Mouse (Mus musculus): Measurements from ENCODE around the gene Ankrd49.

Ankrd49 gene

DNA sequence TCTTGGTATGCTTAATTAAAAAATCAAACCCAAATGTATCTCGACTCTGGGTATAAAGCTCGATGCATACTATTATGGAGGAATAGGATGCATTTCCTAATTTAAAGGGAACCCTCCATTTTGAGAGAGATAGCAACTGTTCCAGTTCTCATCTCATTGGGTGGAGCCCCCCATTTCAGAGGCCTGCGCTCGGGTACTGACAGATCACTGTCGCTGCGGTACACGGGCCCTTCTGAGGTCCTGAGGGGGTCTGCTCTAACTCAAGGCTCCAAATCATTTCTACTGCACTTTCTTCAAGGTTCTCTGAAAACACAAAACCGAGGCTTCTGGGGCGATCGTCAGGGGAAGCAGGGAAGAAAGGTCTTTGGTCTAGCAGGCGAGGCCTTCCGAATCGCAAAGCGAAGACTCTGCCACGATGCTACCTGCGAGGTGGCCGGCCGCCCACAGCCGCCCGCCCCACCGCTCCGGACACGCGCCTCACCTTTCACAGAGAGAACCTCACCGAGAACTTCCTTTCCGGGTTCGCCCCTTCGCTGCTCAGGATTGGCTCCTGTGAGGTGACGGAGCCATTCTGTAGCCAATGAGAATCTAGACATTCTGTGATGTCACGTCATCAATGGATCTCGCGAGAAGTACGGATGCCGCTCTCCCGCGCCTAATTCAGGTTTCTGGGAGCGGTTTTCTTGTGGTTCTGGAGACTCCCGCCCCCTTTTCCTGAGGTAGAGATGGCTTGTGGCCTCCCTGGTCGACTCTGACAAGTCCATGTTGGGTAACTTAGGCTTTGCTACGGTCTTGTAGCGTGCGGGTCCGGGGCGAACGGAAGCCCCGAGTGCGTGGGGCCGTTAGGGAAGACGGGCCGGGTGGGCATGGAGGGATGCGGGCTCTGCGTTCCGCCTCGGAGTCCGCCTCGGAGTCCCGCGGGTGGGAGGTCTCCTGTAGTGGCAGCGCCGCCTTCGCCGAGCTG, at the start of gene Ankrd49, which contains the start of gene Mre11a:
Gene Ankrd49, minus strand, starts transcription at position 818 of the 964 bp plus-strand sequence.
Gene Mre11a, plus strand, starts transcription at position 616 of the 964 bp plus-strand sequence.
- DNase-seq, result peak; percentile 90

DNA sequence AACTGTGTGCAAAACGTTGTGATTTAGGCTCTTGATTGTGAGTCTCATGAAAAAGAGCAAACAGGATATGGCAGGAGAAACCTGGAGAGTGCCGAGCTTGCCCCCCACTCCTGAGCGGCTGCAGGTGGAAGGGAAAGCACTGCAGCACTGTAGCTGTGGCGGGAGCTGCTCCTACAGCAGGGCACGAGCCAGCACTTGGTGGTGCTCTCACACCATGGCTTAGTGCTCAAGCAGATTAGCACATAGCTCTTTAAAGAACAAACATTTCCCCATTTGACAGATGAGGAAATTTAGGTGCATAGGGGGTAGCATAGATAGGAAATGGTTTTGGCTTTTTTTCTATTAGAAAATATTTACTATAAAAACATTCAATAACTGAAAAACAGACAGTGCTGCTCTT, 47.4 kb upstream of the Ankrd49 start:
- no peak for DNase-seq

DNA sequence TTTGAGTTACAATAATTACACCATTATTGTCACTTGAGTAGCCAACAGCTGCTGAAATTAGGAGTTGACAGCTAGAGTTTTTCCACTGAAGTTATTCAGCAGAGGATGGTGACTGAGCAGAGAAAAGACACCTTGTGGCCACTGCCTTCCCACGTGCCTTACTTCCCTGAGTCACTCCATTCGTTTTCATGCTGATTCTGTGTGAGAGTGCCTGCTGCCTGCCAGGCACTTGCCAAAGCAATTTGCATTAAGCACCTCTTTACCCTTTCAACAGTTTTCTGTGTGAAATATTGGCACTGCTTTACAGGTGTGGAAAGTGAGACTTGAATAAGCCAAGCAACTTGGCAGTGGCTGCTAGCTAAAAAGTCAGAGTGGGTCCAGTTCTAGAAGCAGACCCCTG, 43.2 kb upstream of the Ankrd49 start:
- DNase-seq, result no peak

DNA sequence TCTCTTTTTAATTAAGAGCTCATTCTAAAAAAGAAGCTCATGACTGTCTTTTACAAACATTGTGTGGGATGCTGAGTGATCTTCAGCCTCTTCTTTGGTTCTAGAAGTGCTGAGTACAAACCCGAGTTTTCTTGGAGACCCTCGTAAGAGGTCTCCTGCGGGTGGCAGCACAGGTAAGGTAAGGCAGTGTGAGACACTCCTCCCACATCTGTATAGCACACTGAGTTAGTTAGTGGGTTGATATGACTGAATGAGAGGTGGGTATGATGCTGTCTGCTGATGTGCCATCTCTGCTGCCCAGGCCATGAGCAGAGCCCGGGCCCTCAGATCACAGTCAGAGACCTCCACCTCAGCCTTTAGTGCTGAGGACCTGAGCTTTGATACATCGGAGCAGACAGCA, 40.2 kb upstream of the Ankrd49 start:
- DNase-seq, result peak; percentile 46

DNA sequence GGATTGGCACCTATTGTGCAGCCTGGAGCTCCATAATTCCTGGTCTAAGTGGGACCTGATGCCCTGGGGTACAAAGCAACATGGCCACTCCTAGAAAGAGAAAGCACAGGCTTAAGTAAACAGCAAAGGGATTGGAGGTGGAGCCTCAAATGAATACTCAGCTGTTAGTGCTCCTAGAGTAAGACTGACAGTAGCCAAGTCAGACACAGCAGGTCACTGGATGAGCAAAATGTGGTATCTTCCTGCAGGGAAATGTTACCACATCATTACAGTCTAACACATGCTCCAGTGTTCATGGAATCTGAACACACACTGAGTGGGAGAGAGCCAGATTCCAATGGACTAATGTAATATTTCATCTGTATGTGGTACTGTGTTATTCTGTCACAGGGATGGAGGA, 36.7 kb upstream of the Ankrd49 start:
- no peak for DNase-seq

DNA sequence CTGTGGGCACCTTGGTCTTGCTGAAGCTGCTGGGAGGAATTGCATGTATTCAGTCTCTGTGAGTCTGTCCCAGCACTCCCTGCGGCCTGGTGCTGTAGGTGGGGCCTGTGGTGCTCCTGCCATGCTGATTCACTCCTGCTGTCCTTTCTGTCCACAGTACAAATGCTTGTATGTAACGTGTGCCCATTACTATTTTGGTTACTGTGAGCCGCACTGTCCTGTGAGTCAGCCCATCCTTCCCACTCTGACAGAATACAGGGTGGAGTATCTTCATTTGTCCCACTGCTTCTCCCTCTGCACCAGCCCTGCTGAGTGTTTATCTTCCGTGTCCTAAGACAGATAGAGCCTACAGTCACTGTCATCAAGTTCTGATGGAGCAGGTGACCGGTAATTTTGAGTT, 25.5 kb upstream of the Ankrd49 start:
- no peak for DNase-seq

DNA sequence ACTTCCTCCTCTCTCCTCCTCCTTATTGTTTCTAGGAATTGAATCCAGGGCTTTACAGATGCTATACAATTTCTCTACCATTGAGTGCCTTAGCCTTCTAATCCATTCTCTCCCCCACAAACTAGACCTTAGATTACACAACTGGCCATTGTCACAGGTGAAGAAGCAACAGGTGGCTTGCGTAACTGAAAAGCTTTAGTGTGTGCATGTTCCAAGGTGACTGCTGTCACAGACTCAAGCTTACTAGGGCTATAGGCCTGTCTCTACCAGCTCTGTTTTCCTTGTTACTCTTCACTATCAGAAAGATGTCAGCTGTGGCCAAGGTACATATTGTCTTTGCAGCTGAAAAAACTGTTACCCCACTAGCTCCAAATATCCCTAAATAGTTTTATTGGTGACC, 22.1 kb upstream of the Ankrd49 start:
- no peak for DNase-seq

DNA sequence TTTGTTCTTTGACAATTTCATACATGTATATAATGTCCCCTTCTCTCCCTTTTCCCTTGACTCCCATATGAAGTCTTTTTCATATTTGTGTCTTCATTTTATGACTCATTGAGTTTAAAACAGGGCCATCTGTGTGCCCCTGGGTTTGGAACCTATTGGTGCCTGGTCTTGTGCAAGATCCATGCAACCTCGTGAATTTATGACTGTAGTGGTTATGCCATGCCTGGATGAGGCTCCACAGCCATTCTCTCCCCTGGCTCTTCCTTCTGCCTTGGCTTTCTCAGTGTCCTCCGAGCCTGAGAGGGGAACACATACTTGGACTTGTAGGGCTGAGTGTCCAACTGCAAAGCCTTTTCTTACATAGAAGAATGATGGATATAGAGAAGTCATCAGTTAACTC, 21.1 kb upstream of the Ankrd49 start:
- no peak for DNase-seq

DNA sequence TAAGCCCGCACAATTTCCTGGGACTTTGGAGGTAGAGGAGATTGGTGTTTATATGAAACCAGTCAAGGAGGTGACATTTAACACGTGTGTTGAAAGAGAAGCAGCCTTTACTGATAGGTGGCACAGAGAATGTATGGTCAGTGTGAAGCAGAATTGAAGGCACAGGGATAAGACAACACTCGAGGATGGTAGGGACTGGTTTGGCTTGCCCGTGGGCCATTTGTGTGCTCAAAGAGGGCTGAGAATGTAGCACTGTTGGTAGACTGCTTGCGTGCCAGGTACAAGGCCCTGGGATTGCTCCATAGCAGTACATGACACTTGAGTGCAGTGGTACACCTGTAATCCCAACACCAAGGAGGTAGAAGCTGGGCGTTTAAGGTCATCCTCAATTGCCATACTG, 2.7 kb upstream of the Ankrd49 start:
- DNase-seq, result no peak

DNA sequence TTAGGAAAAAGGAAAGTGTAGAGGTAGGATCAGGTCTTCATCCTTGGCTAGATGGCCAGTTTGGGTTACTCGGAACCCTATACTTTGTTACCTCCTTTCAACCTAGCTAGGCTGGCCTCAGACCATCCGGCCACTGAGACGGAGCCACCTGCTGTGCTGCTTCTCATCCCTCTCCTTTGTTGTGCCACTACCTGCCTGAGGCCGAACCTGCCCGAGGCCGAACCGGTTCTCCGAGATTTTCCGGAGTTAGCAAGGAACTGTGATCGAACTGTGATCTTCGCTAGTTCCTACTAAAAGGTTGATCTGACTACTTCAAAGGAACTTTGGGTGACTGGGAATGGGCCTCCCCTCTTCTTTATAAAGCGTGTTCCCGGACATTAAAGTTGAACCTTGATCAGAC, 6.3 kb downstream of the Ankrd49 start:
- DNase-seq, result no peak

DNA sequence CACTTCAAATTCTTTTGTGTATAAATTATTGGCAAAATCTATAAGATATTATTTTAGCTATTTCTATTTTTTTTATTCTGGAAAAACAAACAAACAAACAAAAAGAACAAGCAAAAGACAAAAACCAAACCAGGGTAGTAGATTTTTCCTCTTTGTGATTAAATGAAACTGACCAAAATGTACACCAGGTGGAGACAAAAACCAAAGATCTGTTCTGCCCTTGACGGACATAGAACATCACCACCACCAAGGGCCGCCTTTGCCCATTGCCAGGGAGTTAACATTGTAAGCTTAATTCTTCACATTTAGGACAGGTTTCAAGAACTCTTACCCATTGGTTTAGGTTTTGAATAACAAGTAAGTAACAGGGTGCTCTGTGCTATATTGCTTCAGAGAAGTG, 10.8 kb downstream of the Ankrd49 start:
- DNase-seq, result no peak

DNA sequence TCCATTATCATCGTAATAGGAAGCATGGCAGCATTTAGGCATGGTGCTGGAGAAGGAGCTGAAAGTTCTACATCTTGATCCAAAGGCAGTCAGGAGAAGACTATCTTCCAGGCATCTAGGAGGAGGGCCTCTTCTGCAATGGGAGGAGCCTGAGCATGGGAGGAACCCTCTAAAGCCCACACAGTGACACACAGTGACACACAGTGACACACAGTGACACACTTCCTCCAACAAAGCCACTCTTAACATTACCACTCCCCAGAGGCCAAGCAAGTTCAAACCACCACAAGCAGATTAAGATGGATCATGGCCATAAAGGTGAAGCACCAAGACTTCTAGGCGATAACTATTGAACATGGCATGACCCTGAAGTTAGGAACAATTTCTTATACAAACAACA, 12.6 kb downstream of the Ankrd49 start:
- no peak for DNase-seq

DNA sequence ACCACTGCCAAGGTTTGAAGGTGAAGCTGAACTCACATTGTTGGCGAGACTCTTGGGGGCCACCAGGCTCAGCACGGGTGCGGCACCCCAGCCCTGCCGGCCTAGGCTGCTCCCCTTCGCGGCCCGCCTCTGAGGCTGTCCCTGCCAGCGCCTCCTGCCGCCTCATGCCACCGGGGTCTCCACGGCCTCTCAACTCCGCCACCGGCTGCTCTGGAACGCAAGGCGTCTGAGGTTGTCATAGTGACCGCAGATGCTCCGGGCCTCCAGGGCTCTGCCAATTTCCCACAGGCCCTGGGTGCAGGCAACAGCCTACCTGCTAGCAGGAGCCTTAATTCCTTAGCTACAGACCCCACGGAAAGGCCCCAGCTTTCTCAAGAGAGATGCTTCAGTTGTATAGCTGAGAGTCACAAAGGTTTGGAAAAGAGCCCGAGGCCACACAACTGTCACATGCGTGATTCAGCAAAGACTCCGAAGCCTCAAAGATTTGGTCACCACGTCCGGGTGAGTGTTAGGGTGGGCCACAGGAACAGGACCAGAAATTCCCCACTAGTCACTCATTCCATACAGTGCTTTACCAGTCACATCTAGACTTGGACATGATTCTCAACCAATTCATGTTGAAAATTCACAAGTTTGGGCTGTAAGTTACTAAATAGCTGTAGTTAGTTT, 13.7 kb downstream of the Ankrd49 start, which contains the start of gene 1700012B09Rik:
Gene 1700012B09Rik, minus strand, starts transcription at position 228 of the 669 bp plus-strand sequence.
- DNase-seq, result peak; percentile 30

DNA sequence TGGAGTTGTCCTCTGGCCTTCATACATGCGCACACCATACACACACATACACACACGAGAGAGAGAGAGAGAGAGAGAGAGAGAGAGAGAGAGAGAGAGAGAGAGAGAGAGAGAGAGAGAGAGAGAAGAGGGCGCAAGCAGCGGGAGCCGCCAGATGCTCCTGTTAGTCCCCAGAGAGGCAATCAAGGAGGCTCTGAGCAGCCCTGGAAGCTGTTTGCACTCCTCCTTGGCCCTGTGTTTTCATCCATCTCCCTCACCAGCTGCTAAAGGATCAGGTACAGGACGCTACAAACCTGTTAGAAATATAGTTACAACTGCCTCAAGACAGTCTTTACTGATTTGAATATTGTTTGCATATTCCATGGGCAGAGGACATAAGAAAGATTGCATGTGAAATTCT, 14.8 kb downstream of the Ankrd49 start:
- no peak for DNase-seq

DNA sequence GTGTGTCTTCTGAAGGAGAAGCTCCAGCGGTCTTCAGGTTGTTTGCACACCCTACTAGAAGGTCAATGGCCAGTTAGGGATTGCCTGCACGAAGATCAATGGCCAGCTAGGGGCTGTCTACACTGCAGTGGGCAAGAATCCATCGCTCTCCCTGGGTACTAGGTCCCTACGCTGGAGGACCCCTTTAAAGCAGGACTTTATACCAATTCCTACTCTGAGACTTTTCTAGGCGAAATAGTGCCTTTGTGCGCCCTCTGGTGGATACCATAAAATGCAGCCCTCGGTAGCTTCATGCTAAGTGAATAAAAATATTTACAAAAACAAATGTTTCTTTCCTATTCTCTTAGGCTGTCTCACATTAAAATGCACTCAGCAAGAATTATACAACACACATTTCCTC, 19.9 kb downstream of the Ankrd49 start:
- DNase-seq, result peak; percentile 74

DNA sequence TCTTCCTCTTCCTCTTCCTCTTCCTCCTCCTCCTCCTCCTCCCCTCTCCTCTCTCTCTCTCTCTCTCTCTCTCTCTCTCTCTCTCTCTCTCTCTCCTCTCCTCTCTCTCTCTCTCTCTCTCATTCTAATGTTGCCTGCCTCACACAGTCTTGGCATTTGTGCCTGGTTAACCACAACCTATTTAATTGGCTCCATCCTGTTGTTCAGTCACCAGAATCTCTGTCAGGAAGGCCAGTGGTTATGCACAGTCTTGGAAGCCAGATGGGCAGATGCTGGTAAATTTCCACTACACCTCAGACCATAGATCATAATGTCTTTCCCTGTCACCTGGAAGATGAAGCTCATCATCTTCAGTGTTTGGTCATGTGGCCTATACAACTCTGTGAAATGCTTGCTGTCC, 25.4 kb downstream of the Ankrd49 start:
- DNase-seq, result no peak

DNA sequence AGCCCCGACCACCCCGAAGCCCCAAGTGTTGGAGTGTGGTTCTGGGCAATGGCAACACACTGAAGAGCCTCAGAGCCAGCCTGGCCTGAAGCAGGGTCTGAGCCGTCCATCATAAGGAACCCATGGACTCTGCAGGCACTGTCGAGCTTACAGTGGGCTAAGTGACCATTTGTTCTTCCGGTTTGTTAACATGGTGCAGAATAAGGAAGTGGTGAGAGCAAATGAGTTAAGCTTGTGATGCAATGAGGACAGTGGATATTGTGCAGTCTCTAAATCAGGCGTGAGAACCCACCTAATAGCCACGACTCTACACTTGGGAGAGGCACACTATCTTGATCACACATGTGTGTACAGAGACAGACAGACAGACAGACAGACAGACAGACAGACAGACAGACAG, 26.1 kb downstream of the Ankrd49 start:
- DNase-seq, result no peak

DNA sequence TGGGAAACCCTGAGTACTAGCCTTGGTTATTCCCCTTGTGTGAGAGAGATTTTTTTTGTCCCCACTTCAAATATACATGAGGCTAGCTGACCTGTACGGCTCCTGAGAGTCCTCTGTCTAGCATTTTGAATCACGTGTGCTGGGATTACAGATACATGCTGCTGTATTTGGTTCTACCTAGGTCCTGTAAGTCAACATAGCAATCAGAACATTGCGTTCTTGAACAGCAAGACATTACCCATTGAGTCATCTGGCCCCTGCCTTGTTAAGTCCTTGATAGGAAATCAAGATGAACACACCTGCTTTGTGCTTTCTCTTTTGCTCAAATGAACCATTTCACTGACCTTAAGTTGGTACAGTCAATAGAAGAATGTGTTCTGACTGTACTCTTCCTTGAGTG, 30.2 kb downstream of the Ankrd49 start:
- no peak for DNase-seq

DNA sequence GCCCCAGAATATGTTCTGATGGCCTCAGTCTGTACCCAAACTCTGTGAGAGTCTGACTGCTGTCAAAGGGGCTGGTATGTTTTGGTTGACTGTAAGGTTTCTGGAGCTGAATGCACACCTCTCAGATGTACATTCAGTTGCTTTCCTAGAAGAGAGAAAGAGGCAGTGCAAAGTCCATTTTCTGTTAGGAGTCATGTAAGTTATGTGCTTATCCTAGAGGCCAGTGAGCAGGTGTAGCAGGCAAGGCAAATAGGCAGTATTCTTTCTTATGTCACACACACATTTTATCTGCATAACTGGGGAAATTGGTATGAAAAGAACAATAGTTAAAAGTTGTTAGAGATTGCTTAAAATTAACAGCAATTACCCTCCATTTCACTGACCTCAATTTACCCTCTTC, 30.7 kb downstream of the Ankrd49 start:
- DNase-seq, result no peak

DNA sequence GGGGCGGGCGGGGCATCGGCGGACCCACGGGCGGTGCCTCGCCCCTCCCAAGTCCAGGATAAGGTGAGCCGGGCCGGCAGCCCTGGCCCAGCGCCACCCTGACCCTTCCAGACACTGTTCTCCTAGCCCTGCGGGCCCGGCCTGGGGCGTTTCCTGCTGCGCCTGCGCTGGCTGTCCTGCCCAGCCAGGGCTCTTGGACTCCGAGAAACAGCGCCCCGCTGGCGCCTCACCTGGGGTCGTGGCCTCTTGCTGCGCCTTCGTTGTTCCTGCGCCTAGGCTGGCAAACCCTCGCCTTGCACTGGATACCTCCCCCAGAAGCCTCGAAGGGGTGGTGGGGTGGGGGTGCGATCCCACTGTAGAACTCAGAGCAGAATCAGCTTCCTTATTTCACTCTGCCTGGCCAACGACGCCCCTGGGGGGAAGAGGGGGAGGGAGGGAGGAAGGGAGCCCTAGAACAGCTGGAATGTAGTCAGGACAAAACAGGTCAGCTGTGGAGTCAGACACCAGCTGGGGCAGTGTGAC, 32.6 kb downstream of the Ankrd49 start, which contains the start of gene Fut4:
Gene Fut4, minus strand, starts transcription at position 393 of the 522 bp plus-strand sequence.
- DNase-seq, result peak; percentile 68

DNA sequence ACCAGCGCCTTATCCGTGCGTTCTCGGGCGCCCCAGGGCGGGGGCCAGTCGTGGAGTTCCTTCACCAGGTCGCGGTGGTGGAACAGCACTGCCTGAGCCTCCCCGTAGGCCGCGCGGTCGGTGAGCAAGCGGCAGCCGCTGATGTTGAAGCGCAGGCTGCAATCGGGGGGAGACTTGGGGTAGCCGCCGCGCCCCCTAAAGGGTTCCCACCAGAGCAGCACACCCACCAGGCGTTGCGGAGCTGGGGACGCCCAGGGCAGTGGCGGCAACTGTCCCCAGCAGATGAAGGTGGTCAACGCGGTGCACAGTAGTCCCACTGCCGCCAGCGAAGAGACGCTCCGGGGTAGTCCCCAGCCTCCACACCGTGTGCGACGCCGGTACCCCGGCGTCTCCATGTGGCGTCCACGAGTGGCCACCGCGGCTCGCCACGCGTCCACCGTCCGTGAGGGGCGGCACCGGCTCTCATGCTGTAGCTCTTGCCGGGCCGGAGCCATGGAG, 33.1 kb downstream of the Ankrd49 start:
- peak; percentile 67 for DNase-seq

DNA sequence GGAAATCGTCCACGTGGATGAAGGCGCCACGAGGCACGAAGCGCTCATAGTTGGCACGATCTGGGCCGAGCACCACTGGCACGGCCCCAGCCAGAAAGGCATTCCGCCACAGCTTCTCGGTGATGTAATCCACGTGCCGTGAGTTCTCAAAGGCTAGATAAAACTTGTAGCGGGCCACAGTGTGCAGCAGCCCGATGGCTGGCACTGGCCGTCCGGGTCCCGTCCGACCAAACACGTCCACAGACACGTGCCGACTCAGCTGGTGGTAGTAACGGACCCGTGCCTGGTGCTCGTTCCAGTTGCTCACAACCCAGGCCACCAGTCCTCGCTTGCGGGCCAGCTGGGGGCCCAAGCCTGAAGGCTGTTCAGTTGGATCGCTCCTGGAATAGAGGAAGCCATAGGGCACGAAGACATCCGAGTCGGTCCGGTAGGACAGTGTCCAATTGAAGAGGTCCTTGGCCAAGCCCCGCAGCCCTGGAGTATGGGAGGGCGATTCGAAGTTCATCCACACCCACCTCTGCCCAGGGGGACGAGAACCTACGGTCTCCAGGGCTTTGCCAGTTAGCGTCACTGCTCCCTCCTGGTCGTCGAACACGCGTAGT, 33.7 kb downstream of the Ankrd49 start:
- no peak for DNase-seq

Data from thymus, postnatal 4 days (tissue).